Mouse (Mus musculus) frontal cortex, postnatal 10 days (tissue): ENCODE measurements around the gene Cerkl.

ENCODE experiments used
- DNase-seq, 2 experiments: peaks; one replicate each; pipeline ENCODE4 v3.0.0; 2022; ENCODE audit warnings: low spot score in 2 of 2, mixed read lengths in 1 of 2

Cerkl gene

GRCm38 (mm10) chr2:79456575-79457349, at the start of gene Cerkl, which contains the start of gene Neurod1:
Gene Cerkl (minus strand): TSS chr2:79456785.
Gene Neurod1 (minus strand): TSS chr2:79456751.
- DNase-seq = peak; percentile 39 to 48

DNA sequence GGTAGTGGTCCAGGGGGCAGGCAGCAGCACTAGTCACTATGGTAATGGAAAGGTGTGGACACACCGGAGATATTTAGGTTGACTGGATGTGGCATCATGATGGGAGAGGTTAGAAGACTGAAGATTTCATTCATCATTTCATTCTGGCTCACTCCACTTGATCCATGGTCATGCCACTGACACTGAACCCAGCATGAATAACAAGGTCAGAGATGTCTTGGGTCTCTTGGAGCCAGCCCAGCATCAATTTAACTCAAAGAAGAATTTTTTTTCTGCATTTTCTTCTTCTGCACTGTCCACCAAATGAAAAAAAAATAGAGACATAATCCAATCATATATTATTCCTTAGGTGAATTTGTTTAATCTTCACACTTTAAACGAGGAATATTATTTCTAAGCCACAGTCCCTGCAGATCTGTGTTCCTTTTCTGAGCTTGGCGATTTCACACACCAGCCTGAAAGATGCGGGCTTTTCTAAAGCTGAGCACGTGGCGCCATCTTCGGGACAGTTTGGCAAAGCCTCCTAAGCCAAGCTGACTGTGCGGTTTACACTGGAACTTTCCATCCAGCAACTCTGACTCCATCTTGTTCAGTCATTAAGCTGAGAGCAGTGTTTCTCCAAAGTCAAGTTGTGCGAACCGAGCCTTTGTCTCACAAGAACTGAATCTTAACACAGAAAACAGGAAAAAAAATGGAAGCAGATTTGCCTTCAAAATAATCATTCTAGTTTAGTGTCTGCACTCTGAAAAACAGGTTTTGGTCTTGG, 42.6 kb upstream of the Cerkl start:
- DNase-seq = peak; percentile 22 to 76

DNA sequence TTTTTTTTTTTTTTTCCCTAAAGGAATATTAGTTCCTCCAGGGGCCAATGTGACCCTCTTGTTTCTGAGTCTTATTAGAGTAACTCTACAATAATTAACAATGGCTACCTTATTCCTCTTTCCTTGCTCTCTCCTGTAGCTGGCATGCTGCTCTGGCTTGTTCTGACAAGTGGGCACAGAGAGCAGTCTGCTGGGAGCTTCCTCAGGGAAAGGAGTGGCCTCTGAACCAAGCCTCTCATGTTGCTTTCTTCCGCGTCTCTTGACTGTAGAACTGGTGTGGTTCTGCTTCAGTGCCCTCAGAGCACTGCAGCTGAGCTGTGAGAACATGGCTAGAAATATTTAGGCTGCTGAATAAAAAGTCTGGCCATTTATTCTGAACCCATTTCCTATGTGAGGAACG, 28.5 kb upstream of the Cerkl start:
- no peak for DNase-seq

GRCm38 (mm10) chr2:79482511-79482910, 25.9 kb upstream of the Cerkl start:
- DNase-seq = no peak

DNA sequence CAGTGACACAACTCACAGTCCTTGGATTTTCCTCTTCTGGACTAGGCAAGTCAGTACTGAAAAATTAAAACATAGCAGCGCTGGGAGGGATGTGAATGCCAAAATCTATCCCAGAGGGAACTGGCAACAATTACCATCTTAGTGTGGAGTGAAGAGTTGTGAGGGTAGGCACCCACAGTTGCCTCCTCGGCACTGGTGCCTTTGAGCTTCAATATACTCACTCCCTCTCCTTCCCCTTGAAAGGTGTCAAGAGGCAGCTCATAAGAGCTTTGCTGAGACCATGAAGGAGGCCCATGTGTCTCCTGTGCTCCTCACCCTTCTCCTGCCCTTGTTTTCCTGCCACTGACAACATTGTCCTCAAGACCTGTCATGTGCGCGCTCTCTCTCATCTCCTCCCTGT, 5.8 kb upstream of the Cerkl start:
- DNase-seq = no peak

- DNase-seq = no peak
These were observed 5.3 kb upstream of the Cerkl start for GRCm38 (mm10) chr2:79461861-79462260.

DNA sequence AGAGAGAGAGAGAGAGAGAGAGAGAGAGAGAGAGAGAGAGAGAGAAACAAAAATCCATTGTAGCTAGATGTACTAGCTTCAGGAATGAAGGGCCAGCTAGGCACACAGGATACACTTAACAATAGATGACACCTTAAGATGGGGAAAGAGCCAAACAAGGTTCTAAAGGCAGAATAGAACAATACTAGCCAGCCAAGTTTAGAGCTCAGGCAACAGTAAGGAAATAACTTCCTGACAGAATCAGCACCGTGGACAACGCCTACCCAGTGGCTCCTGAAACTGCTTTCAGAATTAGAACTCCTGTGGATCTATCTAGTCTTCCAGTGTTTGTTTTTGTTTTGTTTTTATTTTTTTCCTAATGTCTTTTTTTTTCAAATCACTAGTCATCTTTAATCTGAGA, 4.0 kb upstream of the Cerkl start:
- no peak for DNase-seq

DNA sequence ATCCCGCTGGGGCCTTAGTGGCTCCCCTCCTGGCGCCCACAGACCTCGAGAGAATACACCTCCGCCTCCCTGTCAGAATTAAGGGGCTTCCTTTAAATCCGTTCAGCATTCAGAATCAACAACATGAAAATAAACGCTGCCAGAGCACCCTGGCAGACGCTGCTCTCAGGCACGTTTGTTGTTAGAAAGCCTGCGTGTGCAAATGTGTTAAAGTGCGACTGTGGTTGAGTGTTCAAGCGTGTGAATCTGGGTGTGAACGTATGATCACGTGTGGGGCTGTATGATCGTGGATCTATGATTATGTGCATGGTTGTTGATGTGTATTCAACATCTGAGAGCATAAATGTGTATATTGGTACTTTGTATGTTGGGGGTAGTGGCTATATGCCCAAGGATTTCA, 3.5 kb upstream of the Cerkl start:
- DNase-seq = no peak

- DNase-seq = no peak
These were observed 2.8 kb upstream of the Cerkl start for GRCm38 (mm10) chr2:79459061-79460045.

DNA sequence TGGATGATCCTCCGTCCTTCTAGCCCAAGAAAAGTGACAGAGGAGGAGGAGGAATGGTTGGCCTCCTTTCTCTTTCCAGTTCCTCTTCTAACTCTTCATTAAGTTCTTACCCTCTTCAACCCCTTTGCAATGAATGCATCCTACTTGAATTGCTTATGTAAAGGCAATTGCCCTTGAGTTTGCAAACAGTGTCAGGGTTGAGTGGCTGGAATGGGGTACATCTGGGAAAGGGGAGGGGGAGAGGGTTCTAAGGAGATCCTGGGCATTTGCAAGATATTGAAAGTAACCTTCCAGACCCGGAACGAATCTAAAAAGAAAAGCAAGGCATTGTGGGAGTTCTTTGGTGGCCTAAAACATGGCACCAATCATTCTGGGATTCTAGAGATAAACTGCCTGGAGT, 1.3 kb upstream of the Cerkl start:
- DNase-seq = no peak

DNA sequence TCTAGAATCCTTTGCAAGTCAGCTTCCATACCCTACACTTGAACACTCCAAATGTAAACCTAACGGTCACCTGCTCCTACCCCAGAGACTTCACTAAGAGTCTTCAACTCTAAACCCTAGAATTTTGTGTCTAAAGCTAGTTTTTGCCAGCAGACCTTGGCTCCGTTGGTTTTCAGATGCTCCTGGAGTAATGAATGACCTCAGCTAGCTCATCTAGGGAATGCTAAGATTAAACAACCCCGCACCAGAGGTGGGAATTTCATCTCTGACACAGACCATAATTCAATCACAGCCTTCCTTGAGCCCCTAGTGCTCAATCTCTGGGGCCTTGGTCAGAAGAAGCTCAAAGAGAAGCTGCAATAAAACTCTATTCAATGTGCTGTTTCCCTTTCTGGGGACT, 849 bp upstream of the Cerkl start:
- DNase-seq = no peak

- no peak for DNase-seq
These were observed 939 bp downstream of the Cerkl start for GRCm38 (mm10) chr2:79455646-79456045.

DNA sequence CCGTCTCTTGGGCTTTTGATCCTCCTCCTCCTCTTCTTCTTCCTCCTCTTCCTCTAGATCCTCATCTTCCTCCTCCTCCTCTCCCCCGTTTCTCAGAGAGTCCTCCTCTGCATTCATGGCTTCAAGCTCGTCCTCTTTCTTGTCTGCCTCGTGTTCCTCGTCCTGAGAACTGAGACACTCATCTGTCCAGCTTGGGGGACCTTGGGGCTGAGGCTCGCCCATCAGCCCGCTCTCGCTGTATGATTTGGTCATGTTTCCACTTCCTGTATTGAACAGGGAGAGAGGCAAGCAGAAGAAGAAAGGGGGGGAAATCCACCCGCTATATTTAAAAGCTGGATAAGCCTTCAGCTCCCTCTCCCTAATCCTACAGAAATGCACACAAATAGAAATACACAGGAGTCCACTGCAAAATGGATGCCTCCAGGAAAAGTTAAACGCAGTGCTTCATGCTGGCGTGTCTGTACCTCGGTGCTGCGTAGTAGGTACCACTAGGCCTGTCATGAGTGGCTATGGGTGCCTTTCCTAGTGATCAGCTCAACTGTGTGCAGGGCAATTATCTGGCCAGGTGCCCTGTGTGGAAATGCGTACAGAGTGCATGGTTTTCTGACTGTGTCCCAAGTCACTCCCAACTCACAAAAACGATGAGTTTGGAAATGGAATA, 1.7 kb downstream of the Cerkl start:
- no peak for DNase-seq

DNA sequence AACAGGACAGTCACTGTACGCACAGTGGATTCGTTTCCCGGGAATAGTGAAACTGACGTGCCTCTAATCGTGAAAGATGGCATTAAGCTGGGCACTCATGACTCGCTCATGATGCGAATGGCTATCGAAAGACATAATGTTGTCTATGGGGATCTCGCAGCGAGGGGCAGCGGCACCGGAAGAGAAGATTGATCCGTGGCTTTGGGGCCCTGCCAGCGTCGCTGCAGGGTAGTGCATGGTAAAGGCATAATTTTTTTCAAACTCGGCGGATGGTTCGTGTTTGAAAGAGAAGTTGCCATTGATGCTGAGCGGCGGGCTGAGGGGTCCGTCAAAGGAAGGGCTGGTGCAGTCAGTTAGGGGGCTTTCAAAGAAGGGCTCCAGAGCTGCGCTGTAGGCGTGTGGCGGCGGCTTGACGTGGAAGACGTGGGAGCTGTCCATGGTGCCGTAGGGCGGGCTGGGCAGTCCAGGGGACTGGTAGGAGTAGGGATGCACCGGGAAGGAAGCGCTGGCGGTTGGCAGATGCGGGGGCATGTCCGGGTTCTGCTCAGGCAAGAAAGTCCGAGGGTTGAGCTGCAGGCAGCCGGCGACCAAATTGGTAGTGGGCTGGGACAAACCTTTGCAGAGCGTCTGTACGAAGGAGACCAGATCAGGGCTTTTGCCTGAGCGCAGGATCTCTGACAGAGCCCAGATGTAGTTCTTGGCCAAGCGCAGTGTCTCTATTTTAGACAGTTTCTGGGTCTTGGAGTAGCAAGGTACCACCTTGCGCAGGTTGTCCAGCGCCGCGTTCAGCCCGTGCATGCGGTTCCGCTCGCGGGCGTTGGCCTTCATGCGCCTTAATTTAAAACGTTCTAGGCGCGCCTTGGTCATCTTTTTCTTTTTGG, 2.4 kb downstream of the Cerkl start:
- DNase-seq = peak in 1 of 2 experiments; percentile 54

GRCm38 (mm10) chr2:79451438-79451837, 5.1 kb downstream of the Cerkl start:
- DNase-seq = no peak

GRCm38 (mm10) chr2:79450684-79451394, 5.7 kb downstream of the Cerkl start:
- no peak for DNase-seq

DNA sequence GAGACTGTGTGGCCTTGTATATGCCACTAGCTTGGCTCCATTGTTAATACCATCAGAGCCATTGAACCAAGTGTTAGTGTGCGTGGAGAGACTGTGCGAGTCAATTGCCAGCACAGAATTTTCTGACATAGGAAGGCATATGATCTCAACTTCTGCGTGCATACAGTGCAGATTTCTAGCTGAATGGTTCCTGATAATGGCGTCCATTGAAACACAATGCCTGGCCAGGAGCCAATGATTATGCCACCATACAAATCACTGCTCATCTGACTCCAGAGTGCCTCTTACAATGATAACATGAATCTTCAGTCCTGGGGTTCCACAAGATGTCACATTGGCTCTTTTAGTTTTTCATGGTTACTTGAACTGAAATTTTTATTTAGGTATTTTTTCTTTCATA, 7.2 kb downstream of the Cerkl start:
- DNase-seq = no peak

- no peak for DNase-seq
These were observed 9.4 kb downstream of the Cerkl start for GRCm38 (mm10) chr2:79447198-79447597.

GRCm38 (mm10) chr2:79443861-79444620, 12.5 kb downstream of the Cerkl start:
- DNase-seq = no peak
